Mouse (Mus musculus) G1E (cell line): Measurements from ENCODE around the gene Arhgap27. TPM values are rescaled to one million over a fixed set of nuclear protein-coding genes. Genes with fewer than 3 reads are reported as not detected.

Source experiments
- ATAC-seq: 2 replicates; pipeline ENCODE4 v1.8.0; 2016; ENCODE audit warnings: mild to moderate bottlenecking; ENCODE audit not compliant: insufficient number of reproducible peaks, poor library complexity, low FRiP score, severe bottlenecking; ENCODE audit errors: extremely low read depth
- DNase-seq: peaks from one replicate; pipeline ENCODE4 v3.0.0; 2012; ENCODE audit warnings: low spot score
- H3K27me3 ChIP-seq: 2 replicates; pipeline ENCODE4 v1.6.1; 2012; ENCODE audit warnings: mild to moderate bottlenecking, low read length, inconsistent platforms; ENCODE audit not compliant: insufficient read depth
- H3K36me3 ChIP-seq: replicated peaks from 2 replicates; pipeline ENCODE3; 2012; ENCODE audit warnings: mild to moderate bottlenecking, inconsistent platforms
- H3K4me1 ChIP-seq: 2 replicates; pipeline ENCODE4 v1.6.1; 2012; ENCODE audit warnings: low read depth, low read length, inconsistent platforms, mixed read lengths; ENCODE audit not compliant: insufficient read depth
- H3K4me3 ChIP-seq: 2 replicates; pipeline ENCODE4 v1.5.1; 2012; ENCODE audit warnings: low read depth, mild to moderate bottlenecking, inconsistent platforms, low read length, moderate library complexity, mixed read lengths
- H3K9me3 ChIP-seq: replicated peaks from 2 replicates; pipeline ENCODE4 v1.6.1; 2012; ENCODE audit warnings: inconsistent platforms
- CTCF ChIP-seq: IDR thresholded peaks from 2 replicates; pipeline ENCODE4 v1.5.1; 2012; ENCODE audit warnings: low read depth, low read length, inconsistent platforms, mixed read lengths
- GATA1 ChIP-seq: IDR thresholded peaks from 2 replicates; pipeline ENCODE4 v1.6.1; 2012; ENCODE audit warnings: borderline replicate concordance, low read length, inconsistent platforms, mixed read lengths
- GATA2 ChIP-seq: IDR thresholded peaks from 2 replicates; pipeline ENCODE4 v1.6.1; 2012; ENCODE audit warnings: low read depth, low read length, inconsistent platforms, borderline replicate concordance
- POLR2AphosphoS5 ChIP-seq: IDR thresholded peaks from 2 replicates; pipeline ENCODE4 v1.6.1; 2012; ENCODE audit warnings: low read depth, low read length, inconsistent platforms; ENCODE audit not compliant: insufficient replicate concordance
- TAL1 ChIP-seq: conservative IDR thresholded peaks from 2 replicates; pipeline ENCODE4 v1.6.1; 2012; ENCODE audit warnings: low read depth, low read length, inconsistent platforms, mixed read lengths
- polyA plus RNA-seq: library from polyadenylated mRNA; stranded (reverse); fragments of >175 nt; gene quantifications from 2 replicates; pipeline ENCODE4 v1.2.3, GENCODE M21; 2012
- total RNA-seq, 2 experiments: library from RNA; stranded (forward) in 1 of 2; stranded (reverse) in 1 of 2; fragments of 200-1000 nt in 1 of 2; fragments of >200 nt in 1 of 2; fragmentation: Nextera tagmentation in 1 of 2; gene quantifications; 2 replicates each; pipeline ENCODE4 v1.2.3; 2014 to 2017

The Arhgap27 gene
- total and polyA plus RNA-seq, 3 experiments = 5.2 to 12.6 (median 11.5) TPM

DNA sequence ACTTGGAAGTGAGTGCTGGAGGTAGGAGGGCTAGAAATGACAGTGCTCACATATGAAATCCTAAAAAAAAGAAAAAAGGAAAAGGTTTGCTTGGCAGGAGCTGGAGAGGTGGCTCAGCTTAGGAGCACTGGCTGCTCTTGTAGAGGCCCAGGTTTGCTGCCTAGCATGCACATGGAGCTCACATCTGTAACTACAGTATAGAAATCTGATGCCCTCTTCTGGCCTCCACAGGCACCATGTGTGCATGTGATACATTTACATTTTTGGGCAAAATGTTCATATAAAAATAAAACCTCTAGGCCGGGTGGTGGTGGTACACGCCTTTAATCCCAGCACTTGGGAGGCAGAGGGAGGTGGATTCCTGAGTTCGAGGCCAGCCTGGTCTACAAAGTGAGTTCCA, 35.6 kb upstream of the Arhgap27 start:
- no peak for ATAC-seq

GRCm38 (mm10) chr11:103396682-103397081, 33.2 kb upstream of the Arhgap27 start:
- Histone ChIP-seq H3K4me1 (peaks cover 45% of the 10 kb centered on the region), H3K9me3 (no peaks in the 10 kb centered on the region), H3K36me3 (peaks cover 87% of the 10 kb centered on the region), H3K4me3 (no peak overlapping the region), H3K27me3 (no peaks in the 10 kb centered on the region)
- TF ChIP-seq POLR2AphosphoS5 (no peak), GATA2 (no peak), GATA1 (no peak), TAL1 (no peak), CTCF (no peak)
- no peak for ATAC-seq
- DNase-seq = no peak

More for the DNA sequence above, 35.6 kb upstream of the Arhgap27 start:
- Histone ChIP-seq H3K27me3 (no peaks in the 10 kb centered on the region), H3K36me3 (peaks cover 86% of the 10 kb centered on the region), H3K4me1 (peaks cover 45% of the 10 kb centered on the region), H3K4me3 (no peak overlapping the region), H3K9me3 (no peaks in the 10 kb centered on the region)
- DNase-seq = no peak
- TF ChIP-seq GATA2 = no peak
- no peak for TF ChIP-seq TAL1
- TF ChIP-seq POLR2AphosphoS5 = no peak
- TF ChIP-seq CTCF = no peak
- no peak for TF ChIP-seq GATA1

DNA sequence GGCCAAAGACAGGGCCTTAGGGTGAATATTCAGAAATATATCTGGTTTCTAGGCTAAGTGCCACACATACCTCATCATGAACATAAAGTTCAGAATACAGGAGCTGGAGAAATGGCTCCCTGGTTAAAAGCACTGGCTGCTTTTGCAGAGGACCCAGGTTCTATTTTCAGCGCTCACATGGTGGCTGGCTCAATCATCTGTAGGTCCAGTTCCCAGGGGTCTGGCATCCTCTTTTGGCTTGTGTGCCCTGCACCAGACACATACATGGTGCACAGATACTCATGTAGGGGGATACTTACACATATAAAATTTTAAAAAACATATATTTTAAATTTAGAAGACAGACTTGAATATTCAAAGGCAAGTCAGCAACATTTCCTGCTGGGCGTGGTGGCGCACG, 32.7 kb upstream of the Arhgap27 start:
- no peak for DNase-seq
- TF ChIP-seq GATA2 = no peak
- no peak for TF ChIP-seq GATA1
- no peak for TF ChIP-seq POLR2AphosphoS5
- TF ChIP-seq TAL1 = no peak
- TF ChIP-seq CTCF = no peak
- Histone ChIP-seq H3K9me3 (no peaks in the 10 kb centered on the region), H3K36me3 (peaks cover 86% of the 10 kb centered on the region), H3K4me3 (no peak overlapping the region), H3K4me1 (peaks cover 42% of the 10 kb centered on the region), H3K27me3 (no peaks in the 10 kb centered on the region)
- ATAC-seq = no peak

GRCm38 (mm10) chr11:103394604-103395003, 31.1 kb upstream of the Arhgap27 start:
- Histone ChIP-seq H3K36me3 (peaks cover 89% of the 10 kb centered on the region), H3K9me3 (no peaks in the 10 kb centered on the region), H3K27me3 (no peaks in the 10 kb centered on the region), H3K4me1 (peaks cover 38% of the 10 kb centered on the region), H3K4me3 (no peak overlapping the region)
- DNase-seq = no peak
- ATAC-seq = no peak
- TF ChIP-seq GATA1 (no peak), POLR2AphosphoS5 (no peak), GATA2 (no peak), CTCF (no peak), TAL1 (no peak)

- peaks cover 91% of the 10 kb centered on the region for H3K36me3 ChIP-seq
- H3K27me3 ChIP-seq = no peaks in the 10 kb centered on the region
- H3K4me3 ChIP-seq = no peak overlapping the region
- DNase-seq (no peak), ATAC-seq (no peak)
- peaks cover 33% of the 10 kb centered on the region for H3K4me1 ChIP-seq
- no peak for TF ChIP-seq CTCF
- TF ChIP-seq GATA1 = no peak
- no peak for TF ChIP-seq GATA2
- TF ChIP-seq POLR2AphosphoS5 = no peak
- H3K9me3 ChIP-seq = no peaks in the 10 kb centered on the region
Observed at GRCm38 (mm10) chr11:103394025-103394424, 30.5 kb upstream of the Arhgap27 start.

DNA sequence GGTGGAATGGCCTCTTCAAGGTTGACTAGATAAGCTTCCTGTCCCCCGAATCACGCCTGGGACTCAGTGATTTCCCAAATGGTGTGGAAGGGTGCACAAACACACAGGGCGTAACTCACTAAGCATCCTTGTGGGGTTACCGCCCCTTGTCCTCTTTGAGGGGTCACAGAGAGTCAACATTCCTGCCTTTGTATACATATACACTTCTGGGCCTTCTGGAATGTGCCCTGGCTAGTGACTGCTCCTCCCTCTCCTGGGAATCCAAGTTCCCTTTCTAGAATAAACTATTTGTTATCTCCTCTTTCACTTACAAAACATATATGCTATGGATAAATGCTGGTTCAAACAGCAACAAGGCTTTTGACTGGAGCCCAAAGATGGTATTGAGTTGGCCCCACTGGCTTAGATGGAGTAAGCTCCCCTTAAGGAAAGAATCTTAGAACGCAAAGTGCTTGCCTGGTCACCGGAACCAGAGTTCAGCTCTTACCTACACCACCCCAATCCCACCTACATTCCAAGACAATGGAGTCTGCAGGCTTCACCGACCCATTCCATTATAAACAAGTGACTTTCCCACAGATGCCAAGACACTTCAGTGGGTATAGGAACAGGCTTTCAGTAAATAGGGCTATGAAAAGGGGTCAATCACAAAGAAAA, 24.5 kb upstream of the Arhgap27 start:
- TF ChIP-seq CTCF (no peak), GATA2 (no peak), GATA1 (no peak), TAL1 (no peak), POLR2AphosphoS5 (no peak)
- H3K9me3 ChIP-seq = no peaks in the 10 kb centered on the region
- ATAC-seq (no peak), DNase-seq (no peak)
- H3K36me3 ChIP-seq = peaks cover 82% of the 10 kb centered on the region
- H3K27me3 ChIP-seq = no peaks in the 10 kb centered on the region
- peaks cover 67% of the 10 kb centered on the region for H3K4me1 ChIP-seq
- no peak overlapping the region for H3K4me3 ChIP-seq
